Mouse (Mus musculus) bone marrow macrophage, adult 2 months (primary cell): ENCODE measurements at regions not wholly inside any gene's neighbourhood (a gene's known extent, or its start where the extent isn't known, plus 50 kb on each side); places are given as distances from the start of the nearest gene placed in this dataset.

Experiments used
- CTCF ChIP-seq: IDR thresholded peaks from 2 replicates; pipeline ENCODE4 v1.5.1; 2012; ENCODE audit warnings: low read depth, mild to moderate bottlenecking, low read length, moderate library complexity
- POLR2A ChIP-seq: IDR thresholded peaks from 2 replicates; pipeline ENCODE4 v1.6.1; 2012; ENCODE audit warnings: mild to moderate bottlenecking, low read depth, low read length, borderline replicate concordance

- no peak for TF ChIP-seq CTCF
- no peak for TF ChIP-seq POLR2A
Observed at GRCm38 (mm10) chr15:43717559-43717958, 3583.4 kb downstream of the 9330182O14Rik start.
